14 mouse cellular contexts compared by ENCODE assay signal in the genomic region with DNA sequence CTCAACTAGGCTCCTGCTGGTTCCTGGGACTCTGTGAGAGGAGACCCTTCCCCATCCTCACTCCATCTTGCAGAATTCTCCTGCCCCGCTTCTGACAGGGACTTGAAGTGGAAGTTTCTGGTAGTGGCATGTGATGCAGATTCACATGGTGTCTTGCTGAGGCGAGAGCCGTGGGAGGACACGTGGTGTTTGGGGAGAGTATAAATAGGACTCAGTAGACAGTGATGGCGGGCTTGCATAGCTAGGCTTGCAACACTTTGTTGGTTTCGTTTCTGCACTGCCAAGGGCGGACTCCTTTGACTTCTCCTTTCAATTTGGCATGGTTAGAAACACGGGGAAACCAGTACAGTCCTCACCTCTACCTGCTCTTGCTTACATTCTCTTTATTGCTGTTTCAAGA. TPM values are rescaled to one million over a fixed set of nuclear protein-coding genes. Genes with fewer than 3 reads are reported as not detected.
DNase-seq lines count a peak whose midpoint lies in the region; ATAC-seq and TF ChIP-seq lines count a peak whose summit lies in the region.
"Had no signal": no experiment of that assay in that cellular context is flagged by ENCODE, and none has a peak within 500 bp of the region (broad histone marks: within the 10 kb centered on the region; RNA-seq: fewer than 3 reads in every experiment).

No protein-coding gene starts in this region.

- no peak for ATAC-seq in lung, embryonic 14.5 days (ENCODE audit: insufficient read depth)
- ATAC-seq: forebrain, embryonic 13.5 days; midbrain, embryonic 15.5 days had no signal

- H3K36me3 ChIP-seq in lung, embryonic 14.5 days (ENCODE audit: insufficient read depth) = no peaks in the 10 kb centered on the region
- H3K36me3 ChIP-seq: hindbrain, embryonic 15.5 days; midbrain, embryonic 15.5 days; stomach, embryonic 15.5 days had no signal

- WGBS in bone marrow, adult 2 months = 7% methylated on average over 8 of the region's 8 CpGs
- 77% methylated on average over 8 of the region's 8 CpGs for WGBS in lung, embryonic 14.5 days

- H3K9me3 ChIP-seq in lung, embryonic 14.5 days (ENCODE audit: low read depth, low read length) = no peaks in the 10 kb centered on the region
- H3K9me3 ChIP-seq: forebrain, embryonic 13.5 days; hindbrain, embryonic 15.5 days; midbrain, embryonic 15.5 days; stomach, embryonic 15.5 days had no signal

- peak overlapping the region; percentile 64 for H3K27ac ChIP-seq in bone marrow, adult 2 months (ENCODE audit: control insufficient read depth, insufficient read depth, low read depth, low read length, poor library complexity)
- no peak overlapping the region for H3K27ac ChIP-seq in lung, embryonic 14.5 days (ENCODE audit: low read depth)
- H3K27ac ChIP-seq: forebrain, embryonic 13.5 days; hindbrain, embryonic 15.5 days; left cerebral cortex, adult 2 months; midbrain, embryonic 15.5 days; stomach, embryonic 15.5 days had no signal

- H3K9ac ChIP-seq in lung, embryonic 14.5 days = no peak overlapping the region
- H3K9ac ChIP-seq: forebrain, embryonic 13.5 days; hindbrain, embryonic 15.5 days; midbrain, embryonic 15.5 days; stomach, embryonic 15.5 days had no signal

- peaks cover 5% of the 10 kb centered on the region for H3K4me1 ChIP-seq in bone marrow, adult 2 months (ENCODE audit: control insufficient read depth, insufficient read depth, low read length)
- no peaks in the 10 kb centered on the region for H3K4me1 ChIP-seq in lung, embryonic 14.5 days (ENCODE audit: insufficient read depth)
- H3K4me1 ChIP-seq: forebrain, embryonic 13.5 days; hindbrain, embryonic 15.5 days; midbrain, embryonic 15.5 days; stomach, embryonic 15.5 days had no signal

- no peak overlapping the region for H3K4me2 ChIP-seq in lung, embryonic 14.5 days
- H3K4me2 ChIP-seq: forebrain, embryonic 13.5 days; hindbrain, embryonic 15.5 days; midbrain, embryonic 15.5 days; stomach, embryonic 15.5 days had no signal

- peak overlapping the region; percentile 11 for H3K4me3 ChIP-seq in bone marrow, adult 2 months (replicated peaks; ENCODE audit: control insufficient read depth, low read depth, low read length)
- H3K4me3 ChIP-seq in lung, embryonic 14.5 days (ENCODE audit: low read depth, low read length) = no peak overlapping the region
- H3K4me3 ChIP-seq: forebrain, embryonic 13.5 days; hindbrain, embryonic 15.5 days; left cerebral cortex, adult 2 months; midbrain, embryonic 15.5 days; stomach, embryonic 15.5 days had no signal

- DNase-seq in layer of hippocampus, adult 11-12 months (ENCODE audit: low spot score) = peak; percentile 55
- DNase-seq in layer of hippocampus, adult 9-10 months (ENCODE audit: low spot score) = no peak
- DNase-seq in lung, embryonic 14.5 days = peak; percentile 11
- peak; percentile 30 for DNase-seq in spleen, adult 12 weeks (ENCODE audit: low spot score)
- no peak for DNase-seq in urinary bladder, adult 18-20 months (ENCODE audit: low spot score in 2 of 2)
- no peak for DNase-seq in gastrocnemius, adult 18-20 months (ENCODE audit: low spot score)
- no peak for DNase-seq in thymus, postnatal 10 days (ENCODE audit: low spot score in 2 of 2)
- DNase-seq: cerebellum, adult 18-20 months had no signal

- no peak for TF ChIP-seq CTCF in bone marrow, adult 2 months (IDR thresholded peaks at IDR 0.05; ENCODE audit: control insufficient read depth, insufficient read depth, low read length)
- TF ChIP-seq CTCF in lung, embryonic 14.5 days (IDR thresholded peaks at IDR 0.05; ENCODE audit: low read depth) = no peak

- H3K27me3 ChIP-seq in lung, embryonic 14.5 days (ENCODE audit: insufficient read depth, low read length) = no peaks in the 10 kb centered on the region
- H3K27me3 ChIP-seq: forebrain, embryonic 13.5 days; hindbrain, embryonic 15.5 days; midbrain, embryonic 15.5 days; stomach, embryonic 15.5 days had no signal

- TF ChIP-seq POLR2A in bone marrow, adult 2 months (IDR thresholded peaks at IDR 0.05; ENCODE audit: borderline replicate concordance, control insufficient read depth, low read depth, low read length) = no peak

RNA-seq across cellular contexts. Expression of a gene that starts 11.8 kb away (rescaled TPM):
- polyA plus RNA-seq in bone marrow, adult 2 months (2011; ENCODE audit: insufficient read depth, insufficient read length, low replicate concordance, missing spikeins) = 12.8 and 23.7 TPM in 2 replicates
- polyA plus RNA-seq in lung, embryonic 14.5 days (2014; fragmentation: Nextera tagmentation; extraction: Ambion mirVana) = 0.14 TPM in 1 of 2 replicates, not detected in the other
- under 1 TPM in 1 of 2 experiments, not detected in 1; 0.14 TPM for total RNA-seq in gastrocnemius, adult 18-20 months (2021)
- total RNA-seq: left cerebral cortex, adult 2 months had no signal
- polyA plus RNA-seq: forebrain, embryonic 13.5 days had no signal

RNA-seq across cellular contexts. Expression of a gene that starts 33.8 kb away (rescaled TPM):
- polyA plus RNA-seq in bone marrow, adult 2 months (2011; ENCODE audit: insufficient read depth, insufficient read length, low replicate concordance, missing spikeins) = 3.1 and 4.7 TPM in 2 replicates
- 0.20 TPM in 1 of 2 replicates, not detected in the other for polyA plus RNA-seq in lung, embryonic 14.5 days (2014; fragmentation: Nextera tagmentation; extraction: Ambion mirVana)
- not detected for total RNA-seq in gastrocnemius, adult 18-20 months (2021)
- polyA plus RNA-seq: forebrain, embryonic 13.5 days; hindbrain, embryonic 15.5 days; midbrain, embryonic 15.5 days had no signal

Comparison
In these comparisons a context has a peak if more than half of its experiments do, and no peak if none do; other contexts are left out.
1. DNase-seq: peak in layer of hippocampus, adult 11-12 months (single experiment), lung, embryonic 14.5 days (single experiment) and spleen, adult 12 weeks (single experiment); none in layer of hippocampus, adult 9-10 months (single experiment), urinary bladder, adult 18-20 months (0 of 2), gastrocnemius, adult 18-20 months (single experiment) and thymus, postnatal 10 days (0 of 2).
2. RNA of a gene that starts 11.8 kb away (polyA plus RNA-seq): 12.8 to 23.7 TPM in bone marrow, adult 2 months; 0.14 TPM in lung, embryonic 14.5 days; every median in the first group is over 10 times any median in the second.